Mouse (Mus musculus) liver, embryonic 14.5 days (tissue): ENCODE data around the gene Maml3.

Experiments used
- CTCF ChIP-seq: IDR thresholded peaks from 2 replicates; pipeline ENCODE4 v1.5.1; 2016; ENCODE audit warnings: antibody characterized with exemption, low read depth, control low read depth
- EP300 ChIP-seq: IDR thresholded peaks from 2 replicates; pipeline ENCODE4 v1.6.1; 2016; ENCODE audit warnings: antibody characterized with exemption, low read depth

GRCm38 (mm10) chr3:51739049-51739834 is 365.6 kb downstream of the Maml3 start:
- TF ChIP-seq CTCF, result peak; percentile 46
- no peak for TF ChIP-seq EP300
